Mouse (Mus musculus) heart, adult 11 months (tissue): ENCODE results near the gene Coro1c.
A peak's percentile ranks its signal among the peaks of the same experiment; 100 is the strongest.

Experiments used
- DNase-seq: peaks from one replicate; pipeline ENCODE4 v3.0.0; 2022

Gene Coro1c

GRCm38 (mm10) chr5:113921310-113922166 is 13.0 kb upstream of the Coro1c start:
- peak; percentile 95 for DNase-seq

- peak; percentile 94 for DNase-seq
Measured at GRCm38 (mm10) chr5:113919060-113919459, 10.5 kb upstream of the Coro1c start.

- DNase-seq, result peak; percentile 99
Measured at GRCm38 (mm10) chr5:113918654-113919053, 10.1 kb upstream of the Coro1c start.

GRCm38 (mm10) chr5:113910705-113911104 is 2.1 kb upstream of the Coro1c start:
- no peak for DNase-seq

- no peak for DNase-seq
Measured at GRCm38 (mm10) chr5:113910065-113910701, 1.6 kb upstream of the Coro1c start.

DNA sequence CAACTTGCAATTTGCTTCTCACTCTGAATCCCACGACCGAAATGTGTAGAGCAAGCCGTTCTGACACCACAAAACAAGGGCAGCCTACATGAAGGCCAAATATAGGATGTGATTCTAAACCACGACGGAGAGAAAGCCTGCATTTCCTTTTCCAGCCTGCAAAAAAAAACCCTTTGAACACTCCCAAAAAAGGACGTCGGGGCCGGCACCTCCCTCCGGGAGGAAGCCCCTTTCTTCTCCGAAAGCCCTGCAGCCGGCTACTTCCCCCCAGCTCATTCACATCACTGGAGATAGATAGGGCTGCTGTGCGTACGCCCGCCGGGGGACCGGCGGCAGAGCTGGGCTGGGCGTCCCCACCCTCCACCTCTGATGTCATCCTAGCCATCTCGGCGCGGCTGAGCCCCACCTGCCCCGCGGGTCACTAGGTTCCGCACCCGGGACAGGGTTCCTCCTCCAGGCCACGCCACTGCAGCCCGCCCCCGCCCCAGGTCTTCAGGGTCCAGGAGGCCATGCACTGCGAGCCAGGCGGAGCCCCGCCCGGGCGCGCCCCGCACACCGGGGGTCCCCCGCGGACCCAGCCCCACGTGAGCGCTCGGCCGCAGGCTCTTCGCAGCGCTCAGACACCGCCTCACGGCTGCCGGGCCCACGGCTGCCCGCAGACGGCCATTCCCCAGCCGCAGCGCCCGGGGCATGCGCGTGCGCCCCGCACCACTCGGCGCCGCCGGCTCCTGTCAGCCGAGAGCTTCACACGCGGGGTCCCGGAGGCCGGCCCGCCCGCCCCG is 581 bp downstream of the Coro1c start:
- DNase-seq, result peak; percentile 99

- peak; percentile 95 for DNase-seq
Measured at GRCm38 (mm10) chr5:113906958-113907735, 1.4 kb downstream of the Coro1c start.

DNA sequence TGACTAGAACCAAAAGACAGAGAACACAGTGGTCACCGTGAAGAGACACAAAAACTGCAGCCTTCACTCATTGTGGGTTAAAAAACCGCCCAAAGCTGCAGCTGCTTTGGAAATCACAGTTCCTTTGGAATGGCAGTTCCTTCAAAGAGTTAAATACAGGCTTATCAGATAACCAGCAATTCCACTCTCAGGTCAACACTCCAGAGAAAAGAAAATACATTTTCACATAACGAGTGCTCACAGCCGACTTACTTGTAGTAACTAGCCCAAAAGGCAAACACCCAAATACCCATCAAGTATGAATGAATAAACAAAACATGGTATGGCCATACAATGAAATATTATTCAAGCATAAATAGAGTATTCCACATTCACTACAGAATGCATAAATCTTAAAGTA is 3.6 kb downstream of the Coro1c start:
- DNase-seq, result no peak

DNA sequence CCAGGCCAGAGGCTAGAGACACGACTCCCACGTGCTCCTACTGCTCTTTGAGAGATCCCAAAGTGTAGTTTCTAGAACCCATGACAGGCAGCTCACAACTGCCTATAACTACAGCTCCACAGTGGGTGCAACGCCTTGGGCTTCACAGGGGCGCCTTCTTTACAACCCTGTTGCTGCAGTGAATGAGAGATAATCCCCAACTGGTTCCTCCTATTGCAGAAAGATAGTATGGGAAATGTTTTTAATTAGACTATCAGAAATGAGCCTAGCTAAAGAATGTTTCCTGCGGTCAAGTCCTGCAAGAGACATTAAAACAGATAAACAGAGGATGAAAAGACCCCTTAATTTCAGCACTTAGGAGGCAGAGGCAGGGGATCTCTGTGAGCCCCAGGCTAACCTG is 5.6 kb downstream of the Coro1c start:
- no peak for DNase-seq

DNA sequence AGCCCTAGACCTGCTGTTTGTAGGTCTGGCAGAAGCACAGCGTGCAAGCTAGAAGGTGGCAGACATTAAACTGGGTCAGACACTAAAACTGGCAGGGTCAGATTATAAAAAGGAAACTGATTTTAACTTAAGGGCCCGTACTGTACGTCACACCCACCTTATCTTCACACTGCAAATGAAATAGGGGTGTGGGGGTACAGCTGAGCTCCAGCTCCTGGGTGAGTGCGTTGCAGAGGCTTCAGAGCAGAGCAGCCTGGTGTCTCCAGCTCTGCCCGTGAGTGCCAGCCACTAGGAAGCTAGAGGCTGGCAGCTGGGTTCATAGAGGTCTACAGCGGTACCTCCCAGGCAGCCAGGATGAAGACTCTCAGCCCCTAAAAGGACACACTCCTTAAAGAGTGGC is 6.5 kb downstream of the Coro1c start:
- DNase-seq, result no peak

DNA sequence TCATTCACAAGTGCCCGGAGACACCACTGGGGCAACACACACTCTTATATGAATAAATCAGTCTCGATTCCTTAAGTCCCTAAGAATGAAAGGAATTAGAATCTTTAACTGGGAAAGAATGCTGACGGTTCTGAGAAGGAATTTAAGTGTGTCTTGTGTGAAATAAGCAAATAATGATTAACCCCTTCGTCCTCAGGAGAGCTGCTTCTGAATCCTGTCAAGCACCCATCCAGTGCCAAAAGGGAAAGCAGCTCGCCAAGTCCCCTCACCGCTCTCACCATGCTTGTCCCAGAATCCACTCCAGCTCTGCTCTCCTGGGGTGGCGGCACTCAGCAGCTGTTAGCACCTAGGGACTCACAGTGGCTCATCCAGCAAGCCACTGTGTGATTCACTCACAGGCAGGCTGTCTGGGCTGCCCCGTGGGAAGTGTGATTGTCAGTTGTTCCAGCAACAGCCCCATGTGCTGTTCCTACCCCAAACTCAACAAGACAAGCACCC is 7.4 kb downstream of the Coro1c start:
- DNase-seq, result no peak

- DNase-seq, result no peak
Measured at GRCm38 (mm10) chr5:113899543-113899942, 9.0 kb downstream of the Coro1c start.

DNA sequence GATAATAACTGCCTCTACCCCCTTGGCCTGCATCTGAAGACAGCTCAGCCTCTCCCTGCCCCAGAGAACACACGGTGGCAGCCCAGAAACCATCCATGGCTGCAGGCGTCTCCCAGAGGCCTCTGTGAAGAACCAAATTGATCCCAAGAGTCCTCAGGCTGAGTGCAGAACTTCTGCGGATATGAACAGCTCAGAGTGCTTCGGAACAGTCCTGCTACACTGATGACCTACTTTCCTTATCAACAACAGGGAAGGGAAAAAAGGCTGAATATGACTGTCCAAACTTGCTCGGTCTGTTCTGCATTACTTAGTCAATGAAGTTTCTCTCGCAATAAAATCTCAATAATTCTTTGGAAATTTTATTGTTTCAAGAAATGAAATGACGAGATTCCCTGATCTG is 16.6 kb downstream of the Coro1c start:
- no peak for DNase-seq

DNA sequence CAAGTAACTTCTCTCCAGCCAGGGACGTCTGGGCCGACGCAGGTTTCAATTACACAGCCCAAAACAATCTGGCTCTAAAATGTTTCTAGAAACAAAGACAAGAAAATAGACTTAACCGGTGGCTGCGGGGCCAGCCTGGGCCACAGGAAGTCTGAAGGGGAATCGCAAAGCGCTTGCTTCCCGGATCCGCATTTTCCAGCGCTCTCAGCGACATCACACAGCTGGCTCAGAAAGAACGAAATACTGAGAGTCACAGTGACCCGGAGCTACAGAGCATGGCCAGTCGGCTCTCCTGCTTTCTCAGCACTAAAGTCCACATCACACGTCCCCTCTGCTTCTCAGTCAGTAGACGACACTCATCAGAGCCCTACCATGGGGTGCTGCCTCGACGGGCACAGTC is 17.7 kb downstream of the Coro1c start:
- DNase-seq, result peak; percentile 96

- DNase-seq, result no peak
Measured at GRCm38 (mm10) chr5:113889912-113890311, 18.6 kb downstream of the Coro1c start.

GRCm38 (mm10) chr5:113889181-113889906 is 19.2 kb downstream of the Coro1c start:
- DNase-seq, result peak; percentile 97

- no peak for DNase-seq
Measured at GRCm38 (mm10) chr5:113888186-113888795, 20.3 kb downstream of the Coro1c start.

- DNase-seq, result peak; percentile 96
Measured at GRCm38 (mm10) chr5:113887132-113887531, 21.4 kb downstream of the Coro1c start.

- no peak for DNase-seq
Measured at GRCm38 (mm10) chr5:113885623-113886022, 22.9 kb downstream of the Coro1c start.

GRCm38 (mm10) chr5:113884750-113885149 is 23.8 kb downstream of the Coro1c start:
- no peak for DNase-seq

GRCm38 (mm10) chr5:113883384-113883771 is 25.2 kb downstream of the Coro1c start:
- no peak for DNase-seq
